Comparison of ENCODE assay signal across 14 mouse cellular contexts in the genomic region with DNA sequence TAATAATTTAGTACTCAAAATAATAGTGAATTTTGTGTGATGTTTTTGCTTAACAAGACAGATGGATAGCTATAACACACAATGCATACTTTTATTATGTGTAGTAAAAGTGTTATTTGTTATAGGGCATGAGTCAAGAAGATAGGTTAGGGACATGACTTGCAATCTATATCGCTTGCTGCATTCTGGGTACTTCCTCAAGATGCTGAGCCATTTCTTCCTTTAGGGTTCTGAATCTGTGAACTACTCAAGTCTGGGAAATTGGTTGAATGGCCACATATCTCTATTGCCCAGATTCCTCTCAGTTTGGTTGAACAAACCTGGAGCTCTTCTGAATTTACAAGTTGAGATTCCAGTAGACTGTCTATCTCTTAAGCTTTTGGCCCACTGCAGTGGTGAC. TPM values are rescaled to one million over a fixed set of nuclear protein-coding genes. Genes with fewer than 3 reads are reported as not detected.
DNase-seq lines count a peak whose midpoint lies in the region; ATAC-seq and TF ChIP-seq lines count a peak whose summit lies in the region.
"Had no signal": no experiment of that assay in that cellular context is flagged by ENCODE, and none has a peak within 500 bp of the region (broad histone marks: within the 10 kb centered on the region; RNA-seq: fewer than 3 reads in every experiment).

No protein-coding gene starts in this region.

- peaks cover 26% of the 10 kb centered on the region for H3K27me3 ChIP-seq in G1E (ENCODE audit: insufficient read depth, low read length)
- H3K27me3 ChIP-seq: embryonic facial prominence, embryonic 12.5 days; forebrain, embryonic 12.5 days had no signal

- no peaks in the 10 kb centered on the region for H3K9me3 ChIP-seq in G1E (replicated peaks)
- H3K9me3 ChIP-seq: embryonic facial prominence, embryonic 10.5 days; embryonic facial prominence, embryonic 12.5 days; forebrain, embryonic 12.5 days had no signal

- no peak overlapping the region for H3K4me3 ChIP-seq in G1E (ENCODE audit: low read depth, low read length)
- H3K4me3 ChIP-seq: embryonic facial prominence, embryonic 10.5 days; embryonic facial prominence, embryonic 12.5 days; forebrain, embryonic 12.5 days had no signal

- DNase-seq in 416B (ENCODE audit: low read depth): peak; percentile 37
- no peak for DNase-seq in G1E (ENCODE audit: low spot score)
- peak; percentile 56 for DNase-seq in MEL-GATA-1-ER (ENCODE audit: extremely low read depth, low read depth)
- no peak for DNase-seq in urinary bladder, postnatal 14 days (ENCODE audit: low spot score)
- DNase-seq in gastrocnemius, postnatal 14 days: no peak
- no peak for DNase-seq in adipocyte (ENCODE audit: low spot score)
- DNase-seq: cerebellum, adult 8-10 months; cerebellum, adult 9-11 months had no signal

- TF ChIP-seq CTCF in G1E (IDR thresholded peaks at IDR 0.05; ENCODE audit: low read depth, low read length): no peak

- no peaks in the 10 kb centered on the region for H3K4me1 ChIP-seq in G1E (ENCODE audit: insufficient read depth, low read depth, low read length)

- intact Hi-C loops in gastrocnemius, postnatal 14 days (cut with DNase I; ENCODE audit: low total_unique reads): no loop called here

- ATAC-seq in G1E (ENCODE audit: extremely low read depth, insufficient number of reproducible peaks, low FRiP score, poor library complexity, severe bottlenecking): peak; percentile 45; the same call in 1 of the 2 replicates
- 0 out of 2 replicates have a peak, but pooled peaks have one; percentile 20 for ATAC-seq in megakaryocyte progenitor cell, adult 5-6 weeks (replicated peaks; ENCODE audit: poor library complexity)
- ATAC-seq: forebrain, embryonic 14.5 days; forebrain, embryonic 16.5 days had no signal

- H3K36me3 ChIP-seq in G1E (replicated peaks): no peaks in the 10 kb centered on the region
- H3K36me3 ChIP-seq: embryonic facial prominence, embryonic 10.5 days; embryonic facial prominence, embryonic 12.5 days; forebrain, embryonic 12.5 days had no signal

RNA-seq across cellular contexts. Expression of a gene that starts 31.6 kb away (rescaled TPM):
- 17.3 and 19.8 TPM in 2 replicates for total RNA-seq in G1E (2014; fragmentation: Nextera tagmentation)
- total RNA-seq in G1E (2017): 22.5 and 27.7 TPM in 2 replicates
- polyA plus RNA-seq in G1E (2012): 4.8 and 5.4 TPM in 2 replicates
- 18.6 and 20.5 TPM in 2 replicates for total RNA-seq in megakaryocyte progenitor cell, adult 5-6 weeks (2015)
- total RNA-seq in megakaryocyte progenitor cell, adult 5-6 weeks (2017): 19.4 and 26.3 TPM in 2 replicates
- total RNA-seq in gastrocnemius, postnatal 14 days (2021): 1 to 10 TPM; 3.6 to 4.2 TPM

RNA-seq across cellular contexts. Expression of a gene that starts 53.6 kb away (rescaled TPM):
- 34.3 and 41.9 TPM in 2 replicates for total RNA-seq in G1E (2014; fragmentation: Nextera tagmentation)
- 26.6 and 32.2 TPM in 2 replicates for total RNA-seq in G1E (2017)
- polyA plus RNA-seq in G1E (2012): 26.4 and 36.5 TPM in 2 replicates
- 12.6 and 16.1 TPM in 2 replicates for total RNA-seq in megakaryocyte progenitor cell, adult 5-6 weeks (2015)
- 14.5 and 15.2 TPM in 2 replicates for total RNA-seq in megakaryocyte progenitor cell, adult 5-6 weeks (2017)
- 10 to 100 TPM in 1 of 2 experiments, 1 to 10 TPM in 1; 8.5 to 12.7 TPM for total RNA-seq in gastrocnemius, postnatal 14 days (2021)

Comparison
In these comparisons a context has a peak if more than half of its experiments do, and no peak if none do; other contexts are left out.
1. DNase-seq: peak in 416B (single experiment) and MEL-GATA-1-ER (single experiment); none in G1E (single experiment), urinary bladder, postnatal 14 days (single experiment), gastrocnemius, postnatal 14 days (single experiment) and adipocyte (single experiment).